Mouse (Mus musculus) lung, embryonic 16.5 days (tissue): ENCODE data around the gene Ccdc124. TPM values are rescaled to one million over a fixed set of nuclear protein-coding genes. Genes with fewer than 3 reads are reported as not detected.

Source experiments
- ATAC-seq: fragments of 200-750 bp; cut with Nextera tagmentation; 2 replicates; pipeline ENCODE4 v1.8.0; 2017; ENCODE audit warnings: low read depth, mild to moderate bottlenecking, moderate library complexity
- H3K27ac ChIP-seq: fragments of 300-500 bp; sonication (generic); 2 replicates; pipeline ENCODE4 v1.5.1; 2014; ENCODE audit warnings: mild to moderate bottlenecking, control low read depth, low read length
- H3K27me3 ChIP-seq: fragments of 300-500 bp; sonication (generic); 2 replicates; pipeline ENCODE4 v1.6.1; 2014; ENCODE audit warnings: low read depth, low read length, mixed read lengths; ENCODE audit not compliant: control insufficient read depth, insufficient read depth
- H3K36me3 ChIP-seq: fragments of 300-500 bp; sonication (generic); 2 replicates; pipeline ENCODE4 v1.6.1; 2014; ENCODE audit warnings: low read length; ENCODE audit not compliant: control insufficient read depth, insufficient read depth
- H3K4me1 ChIP-seq: fragments of 300-500 bp; sonication (generic); replicated peaks from 2 replicates; pipeline ENCODE4 v1.6.1; 2014; ENCODE audit warnings: low read length, mixed read lengths; ENCODE audit not compliant: control insufficient read depth, insufficient read depth
- H3K4me2 ChIP-seq: fragments of 300-500 bp; sonication (generic); 2 replicates; pipeline ENCODE4 v1.6.1; 2014; ENCODE audit warnings: low read depth, low read length, control low read depth
- H3K4me3 ChIP-seq: fragments of 300-500 bp; sonication (generic); 2 replicates; pipeline ENCODE4 v1.5.1; 2014; ENCODE audit warnings: mild to moderate bottlenecking, low read length, control low read depth
- H3K9ac ChIP-seq: fragments of 300-500 bp; sonication (generic); 2 replicates; pipeline ENCODE4 v1.6.1; 2014; ENCODE audit warnings: low read length, control low read depth
- H3K9me3 ChIP-seq: fragments of 300-500 bp; sonication (generic); 2 replicates; pipeline ENCODE4 v1.6.1; 2016; ENCODE audit warnings: low read length; ENCODE audit not compliant: control insufficient read depth
- WGBS: fragments of 180-500 bp; shearing (Covaris S2); extraction: QIAGEN DNeasy Blood & Tissue Kit; methylation state at CpG from one replicate; pipeline ENCODE4 v1.1.7; 2014; 5-methylcytosine and 5-hydroxymethylcytosine counted together
- polyA plus RNA-seq: library from polyadenylated mRNA; unstranded; fragments of >200 nt; fragmentation: Nextera tagmentation; extraction: Ambion mirVana; gene quantifications from 2 replicates; pipeline ENCODE4 v1.2.1, GENCODE M21; 2015

Gene Ccdc124
- polyA plus RNA-seq, 1 experiment from 2014 or later, result 106 TPM

DNA sequence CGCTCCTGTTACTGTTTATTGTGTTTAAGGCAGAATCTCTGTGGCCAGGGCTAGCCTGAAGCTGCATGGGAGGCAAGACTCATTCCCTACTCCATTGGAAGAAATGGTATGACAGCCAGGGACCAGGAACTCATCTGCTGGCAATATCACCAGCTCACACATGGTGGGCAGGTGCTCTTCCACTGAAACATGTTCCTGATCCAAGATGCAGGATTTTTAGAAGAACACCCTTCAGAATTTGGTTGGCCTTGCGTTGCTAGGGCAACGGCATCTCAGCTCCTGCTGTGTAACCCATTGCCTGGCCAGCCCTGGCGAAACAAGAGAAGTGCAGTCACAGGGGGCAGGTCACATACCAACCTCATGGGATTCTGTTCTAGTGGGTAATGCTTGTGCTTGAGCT is 5.8 kb upstream of the Ccdc124 start:
- Histone ChIP-seq H3K9me3 (no peaks in the 10 kb centered on the region), H3K4me3 (no peak overlapping the region), H3K4me2 (no peak overlapping the region), H3K27ac (no peak overlapping the region), H3K9ac (no peak overlapping the region), H3K4me1 (peaks cover 5% of the 10 kb centered on the region), H3K27me3 (no peaks in the 10 kb centered on the region), H3K36me3 (no peaks in the 10 kb centered on the region)
- WGBS, result 50% methylated on average over 4 of the region's 4 CpGs
- ATAC-seq, result no peak

DNA sequence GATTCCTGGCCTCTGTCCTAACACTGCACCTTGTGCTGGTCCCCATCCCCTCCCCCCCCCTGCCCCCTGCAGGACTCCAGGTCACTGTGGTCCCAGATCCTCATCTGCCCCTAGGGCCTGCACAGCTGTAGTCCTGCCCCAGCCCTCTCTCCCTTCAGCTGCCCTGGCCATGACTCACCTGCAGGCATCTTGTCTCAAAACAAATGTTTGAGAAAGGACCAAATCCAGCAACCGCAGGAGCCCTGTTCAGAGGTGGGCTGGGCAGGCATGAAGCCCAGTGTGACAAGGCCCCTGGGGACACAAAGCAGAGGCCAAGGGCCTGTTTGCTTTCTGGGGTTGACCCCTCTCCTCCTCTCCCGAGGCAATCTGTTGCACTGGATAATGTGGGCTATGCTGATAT is 4.4 kb upstream of the Ccdc124 start:
- Histone ChIP-seq H3K4me2 (no peak overlapping the region), H3K9ac (no peak overlapping the region), H3K4me3 (no peak overlapping the region), H3K9me3 (no peaks in the 10 kb centered on the region), H3K27me3 (no peaks in the 10 kb centered on the region), H3K27ac (no peak overlapping the region), H3K36me3 (no peaks in the 10 kb centered on the region), H3K4me1 (peaks cover 5% of the 10 kb centered on the region)
- WGBS, result 36% methylated on average over 2 of the region's 2 CpGs
- ATAC-seq, result no peak

GRCm38 (mm10) chr8:70876382-70876781 is 2.6 kb upstream of the Ccdc124 start:
- Histone ChIP-seq H3K9ac (no peak overlapping the region), H3K27me3 (no peaks in the 10 kb centered on the region), H3K36me3 (no peaks in the 10 kb centered on the region), H3K27ac (no peak overlapping the region), H3K4me3 (no peak overlapping the region), H3K4me2 (no peak overlapping the region), H3K4me1 (peaks cover 5% of the 10 kb centered on the region), H3K9me3 (no peaks in the 10 kb centered on the region)
- no peak for ATAC-seq
- WGBS, result 38% methylated on average over 4 of the region's 4 CpGs

DNA sequence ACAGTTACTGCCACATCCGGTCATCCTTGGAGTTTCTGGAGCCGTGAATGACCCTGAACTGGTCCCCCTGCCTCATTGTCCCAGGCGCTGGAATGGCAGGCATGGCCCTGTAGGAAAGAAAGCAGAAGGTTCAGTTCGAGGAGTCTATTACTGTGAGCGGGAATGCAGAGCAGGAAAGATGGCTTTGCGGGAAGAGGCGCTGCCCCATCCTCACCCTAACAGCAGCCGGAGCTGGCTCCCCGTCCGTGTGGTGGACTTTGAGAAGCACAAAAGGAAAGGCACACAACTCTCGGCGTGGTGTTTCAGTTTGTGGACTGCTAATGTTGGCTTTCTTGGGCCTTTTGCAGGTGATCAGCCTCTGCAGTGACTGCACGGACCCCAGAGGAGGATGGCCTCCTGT is 706 bp upstream of the Ccdc124 start:
- H3K27ac ChIP-seq, result no peak overlapping the region
- no peak overlapping the region for H3K4me3 ChIP-seq
- no peak overlapping the region for H3K4me2 ChIP-seq
- no peak overlapping the region for H3K9ac ChIP-seq
- H3K27me3 ChIP-seq, result no peaks in the 10 kb centered on the region
- WGBS, result 92% methylated on average over 13 of the region's 13 CpGs
- H3K9me3 ChIP-seq, result no peaks in the 10 kb centered on the region
- ATAC-seq, result no peak
- no peaks in the 10 kb centered on the region; the same call in 1 of the 2 replicates for H3K4me1 ChIP-seq
- no peaks in the 10 kb centered on the region for H3K36me3 ChIP-seq

DNA sequence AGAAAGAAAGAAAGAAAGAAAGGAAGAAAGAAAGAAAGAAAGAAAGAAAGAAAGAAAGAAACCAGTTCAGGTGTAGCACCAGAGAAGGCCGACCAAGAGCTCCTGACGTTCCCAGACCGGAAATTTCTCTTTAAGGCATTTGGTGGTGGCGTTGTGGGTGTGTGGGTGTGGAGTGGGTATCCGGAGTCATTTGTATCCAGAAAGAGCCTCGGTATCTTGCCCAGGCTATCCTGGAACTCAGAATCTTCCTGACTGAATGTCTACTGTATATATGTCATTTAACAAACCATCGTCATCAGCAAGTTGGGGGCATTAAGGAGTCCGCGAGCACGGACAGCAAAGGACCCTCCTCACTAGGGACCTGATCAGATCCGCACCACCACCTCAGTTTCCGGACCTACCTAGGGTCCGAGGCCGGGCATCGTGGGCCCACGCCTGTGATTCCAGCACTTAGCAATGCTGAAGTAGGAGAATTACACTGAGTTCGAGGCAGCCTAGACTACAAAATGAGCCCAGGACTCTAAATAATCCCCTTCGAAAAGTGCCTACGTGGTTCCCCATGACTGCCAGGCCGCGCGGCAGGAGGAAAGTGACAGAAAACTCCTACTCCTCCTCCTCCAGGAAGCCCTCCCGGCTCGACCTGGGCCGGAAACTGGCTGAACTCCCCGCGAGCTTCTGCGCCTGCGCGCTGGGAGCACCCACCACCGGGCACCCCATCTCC is 932 bp downstream of the Ccdc124 start:
- no peaks in the 10 kb centered on the region for H3K9me3 ChIP-seq
- no peak for ATAC-seq
- no peaks in the 10 kb centered on the region; the same call in 1 of the 2 replicates for H3K36me3 ChIP-seq
- H3K9ac ChIP-seq, result peak overlapping the region; percentile 74
- H3K27me3 ChIP-seq, result no peaks in the 10 kb centered on the region
- H3K27ac ChIP-seq, result peak overlapping the region; percentile 76
- peak overlapping the region; percentile 68 for H3K4me3 ChIP-seq
- WGBS, result 2% methylated on average over 31 of the region's 31 CpGs
- peak overlapping the region; percentile 89 for H3K4me2 ChIP-seq
- peaks cover 7% of the 10 kb centered on the region for H3K4me1 ChIP-seq

DNA sequence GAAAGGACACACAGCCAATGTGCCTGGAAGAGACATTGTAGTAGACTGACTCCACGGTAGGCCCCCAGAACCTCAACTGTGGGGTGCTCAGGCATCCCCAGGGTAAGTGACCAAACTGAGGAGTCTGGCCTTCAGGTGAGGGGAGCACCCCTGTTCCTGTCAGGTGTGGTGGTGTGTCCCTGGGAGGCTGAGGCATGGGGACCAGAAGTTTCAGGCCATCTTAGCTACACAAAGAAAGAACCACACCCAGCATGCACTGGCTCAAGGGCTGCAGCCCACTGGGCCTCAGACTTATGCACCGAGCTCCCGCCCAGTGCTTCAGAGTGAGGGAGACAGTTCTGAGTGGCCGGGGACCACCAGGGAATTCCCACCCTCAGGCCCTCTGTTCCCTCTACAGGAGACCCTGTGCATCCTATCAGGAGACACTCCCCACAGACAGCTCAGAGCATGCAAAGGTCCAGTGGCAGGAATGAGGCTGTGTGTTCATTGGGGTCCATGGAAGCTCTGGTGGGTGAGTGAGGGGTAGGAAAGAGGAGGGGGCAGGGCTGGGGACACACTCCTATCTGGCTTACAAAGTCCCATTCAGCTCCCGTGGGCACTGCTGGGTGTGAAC is 2.4 kb downstream of the Ccdc124 start:
- no peak overlapping the region for H3K27ac ChIP-seq
- ATAC-seq, result no peak
- 71% methylated on average over 5 of the region's 5 CpGs for WGBS

DNA sequence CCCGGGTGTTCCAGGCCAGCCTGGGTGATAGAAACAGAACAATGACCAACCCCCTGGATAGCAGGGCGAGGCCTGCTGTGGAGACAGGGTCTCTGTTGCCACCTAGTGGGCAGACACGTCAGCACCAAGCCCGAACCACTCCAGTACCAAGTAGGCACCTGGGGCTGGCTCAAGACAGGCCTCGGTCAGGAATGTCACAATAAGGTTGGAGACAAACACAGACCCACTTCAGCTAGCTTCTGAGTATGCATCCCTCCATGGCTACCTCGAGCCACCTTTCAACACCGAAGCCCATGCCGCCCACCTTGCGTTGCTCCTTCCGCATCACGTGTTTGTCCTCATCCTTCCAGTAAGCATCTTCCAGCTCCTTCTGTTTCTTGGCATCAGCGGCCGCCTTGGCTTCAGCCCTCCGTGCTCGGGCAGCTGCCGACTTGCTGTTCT is 4.1 kb downstream of the Ccdc124 start:
- Histone ChIP-seq H3K9me3 (no peaks in the 10 kb centered on the region), H3K36me3 (no peaks in the 10 kb centered on the region; the same call in 1 of the 2 replicates), H3K27me3 (peaks cover under 1% of the 10 kb centered on the region; the same call in 1 of the 2 replicates), H3K4me3 (no peak overlapping the region), H3K4me1 (peaks cover 14% of the 10 kb centered on the region), H3K9ac (no peak overlapping the region), H3K4me2 (no peak overlapping the region), H3K27ac (no peak overlapping the region)
- ATAC-seq, result 0 out of 2 replicates have a peak, but pooled peaks have one; percentile 11
- WGBS, result 43% methylated on average over 16 of the region's 16 CpGs

More for the DNA sequence above, 2.4 kb downstream of the Ccdc124 start:
- Histone ChIP-seq H3K27me3 (no peaks in the 10 kb centered on the region), H3K4me3 (no peak overlapping the region), H3K36me3 (no peaks in the 10 kb centered on the region; the same call in 1 of the 2 replicates), H3K4me1 (peaks cover 7% of the 10 kb centered on the region), H3K9me3 (no peaks in the 10 kb centered on the region), H3K4me2 (no peak overlapping the region), H3K9ac (no peak overlapping the region)

DNA sequence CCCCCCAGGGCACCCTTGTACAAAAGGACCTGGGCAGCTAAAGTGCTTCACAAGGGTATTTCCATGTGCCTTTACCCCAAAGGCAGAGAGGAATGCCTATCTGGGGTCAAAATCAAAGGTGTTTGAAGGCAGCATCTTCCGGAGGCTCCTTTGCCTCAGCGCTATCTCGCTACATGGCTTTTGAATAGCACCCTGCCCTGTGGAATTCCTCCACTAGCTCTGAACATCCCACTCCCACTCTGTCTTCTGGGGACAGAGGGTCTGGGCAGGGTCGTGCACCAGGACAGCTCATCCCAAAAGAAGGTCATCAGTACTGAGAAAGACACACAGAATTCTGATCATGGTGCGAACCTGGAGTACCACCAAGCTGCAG is 4.5 kb downstream of the Ccdc124 start:
- Histone ChIP-seq H3K9me3 (no peaks in the 10 kb centered on the region), H3K4me1 (peaks cover 19% of the 10 kb centered on the region), H3K4me3 (no peak overlapping the region), H3K36me3 (no peaks in the 10 kb centered on the region; the same call in 1 of the 2 replicates), H3K27ac (no peak overlapping the region), H3K9ac (no peak overlapping the region), H3K27me3 (peaks cover 4% of the 10 kb centered on the region), H3K4me2 (no peak overlapping the region; the same call in 1 of the 2 replicates)
- 45% methylated on average over 5 of the region's 5 CpGs for WGBS
- no peak for ATAC-seq

DNA sequence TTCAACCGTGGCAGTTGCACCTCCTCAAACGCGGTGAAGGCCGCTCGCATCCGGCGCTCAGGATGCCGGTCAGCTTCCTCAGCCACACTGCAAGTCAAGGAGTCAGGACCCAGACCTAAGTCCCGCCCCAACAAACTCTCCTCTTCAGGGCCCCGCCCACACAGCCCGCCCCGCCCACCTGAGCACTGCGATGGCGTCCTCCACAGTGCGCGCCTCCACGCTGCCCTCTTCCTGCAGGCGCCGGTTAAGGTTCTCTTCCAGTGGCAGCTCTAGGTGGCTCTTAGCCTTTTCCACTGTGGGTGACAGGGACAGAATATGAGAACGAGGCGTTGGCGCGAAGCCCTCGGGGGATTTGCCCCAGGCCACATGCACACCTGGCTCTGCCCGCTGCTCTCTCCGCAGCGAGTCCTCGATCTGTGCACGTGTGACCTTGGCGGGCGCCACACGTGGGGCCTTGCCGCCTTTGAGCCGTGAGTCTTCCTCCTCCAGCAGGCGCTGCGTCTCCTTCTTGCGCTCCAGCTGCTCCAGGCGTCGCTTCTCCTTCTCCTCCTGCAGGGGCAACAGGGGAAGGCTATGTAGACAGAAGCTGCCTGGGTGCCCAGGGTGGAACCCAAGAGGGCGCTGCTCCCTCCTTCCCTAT is 5.1 kb downstream of the Ccdc124 start:
- no peak overlapping the region for H3K9ac ChIP-seq
- no peak for ATAC-seq
- H3K36me3 ChIP-seq, result no peaks in the 10 kb centered on the region; the same call in 1 of the 2 replicates
- H3K4me3 ChIP-seq, result 0 out of 2 replicates have a peak overlapping the region, but pooled peaks have one; percentile 5
- 21% methylated on average over 40 of the region's 40 CpGs for WGBS
- H3K27ac ChIP-seq, result no peak overlapping the region
- no peaks in the 10 kb centered on the region for H3K9me3 ChIP-seq
- H3K4me1 ChIP-seq, result peaks cover 20% of the 10 kb centered on the region
- H3K27me3 ChIP-seq, result peaks cover 4% of the 10 kb centered on the region
- H3K4me2 ChIP-seq, result peak overlapping the region; percentile 21
